Mouse (Mus musculus): Measurements from ENCODE around the gene Wdr91. TPM values are rescaled to one million over a fixed set of nuclear protein-coding genes. Genes with fewer than 3 reads are reported as not detected.

Wdr91 gene
- polyA plus RNA-seq (2015; fragmentation: Illumina TruSeq; extraction: RNeasy Lipid Tissue Mini Kit (QIAGEN cat#74804); ENCODE audit: insufficient read depth, low read depth, low replicate concordance): 4.0 TPM

DNA sequence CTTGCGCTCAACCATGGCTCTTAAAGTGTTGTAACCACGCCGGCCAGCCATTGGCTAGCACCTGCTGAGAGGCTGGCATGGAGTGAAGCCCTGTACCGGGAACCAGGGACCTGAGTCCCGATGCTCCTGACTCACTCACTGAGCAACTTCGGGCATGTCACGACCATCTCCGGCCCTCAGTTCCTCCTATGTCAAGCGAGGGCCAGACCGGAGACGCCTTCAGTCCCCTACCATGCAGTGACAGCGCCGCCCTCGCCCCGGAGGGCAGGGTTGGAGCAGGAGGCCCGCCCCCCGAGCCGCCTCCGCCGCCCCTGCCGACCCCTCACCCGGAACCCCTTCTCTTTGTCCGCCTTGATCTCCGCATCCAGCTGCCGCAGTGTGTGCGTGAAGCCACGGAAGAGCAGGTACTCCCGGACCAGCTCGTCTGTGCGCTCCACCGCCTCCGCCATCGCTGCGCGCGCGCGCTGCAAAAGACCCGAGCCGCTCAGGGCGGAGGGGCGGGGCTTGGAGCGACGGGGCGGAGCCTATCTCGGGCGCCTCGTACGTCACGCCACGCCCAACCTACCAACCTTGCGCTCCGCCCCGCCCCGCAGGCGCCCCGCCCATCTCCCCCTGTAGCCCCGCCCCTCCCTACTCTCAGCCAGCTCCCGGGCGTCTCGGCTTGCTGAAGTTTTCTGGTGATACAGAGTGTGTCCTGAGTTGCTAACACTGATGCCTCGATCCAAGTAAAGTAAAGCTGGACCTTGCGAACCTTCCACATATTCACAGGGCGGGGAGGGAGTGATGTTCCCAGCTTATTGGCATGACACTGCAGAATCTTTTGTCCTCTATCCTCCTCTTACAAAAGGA is at the start of gene Wdr91:
Wdr91 (minus strand) TSS at position 506 of the 849 bp plus-strand sequence.

GRCm38 (mm10) chr6:34919956-34920355 is 9.3 kb upstream of the Wdr91 start, which contains the start of gene Stra8:
Gene Stra8, plus strand, starts transcription at chr6:34920163.

GRCm38 (mm10) chr6:34877509-34878321 is 33.0 kb downstream of the Wdr91 start, which contains the start of gene Cyren:
Gene Cyren, minus strand, starts transcription at chr6:34878060.

DNA sequence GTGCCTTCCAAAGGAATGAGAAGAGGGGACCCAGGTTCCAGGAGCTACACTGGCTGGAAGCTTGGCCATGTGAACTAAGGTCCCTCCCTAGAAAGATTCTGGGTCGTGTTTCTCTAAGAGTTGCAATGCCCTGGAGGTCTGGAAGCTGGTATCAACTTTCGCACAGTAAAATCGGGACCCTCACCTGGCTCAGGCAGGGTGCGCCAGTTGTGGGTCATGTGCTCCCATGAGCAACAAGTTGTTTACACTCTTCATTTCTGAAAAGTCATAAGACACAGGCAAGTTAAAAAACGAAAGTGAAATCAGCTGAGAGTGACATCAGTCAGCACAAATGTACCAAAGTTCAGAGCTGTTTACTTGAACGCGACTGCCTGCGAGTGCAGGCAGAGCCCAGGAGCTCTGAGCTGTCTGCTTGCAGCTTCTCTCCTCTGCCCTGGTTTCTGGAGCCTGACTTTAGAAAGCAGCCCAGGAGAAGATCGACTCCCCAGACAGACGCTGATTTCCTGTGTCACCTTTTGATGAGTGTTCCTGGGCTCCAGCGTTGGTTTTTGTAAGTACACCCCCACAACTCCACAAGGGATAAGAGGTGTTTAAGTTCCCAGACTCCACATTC is 47.8 kb downstream of the Wdr91 start, which contains the start of gene Tmem140:
Tmem140 (plus strand) TSS at position 356 of the 613 bp plus-strand sequence.

Other genes with a start within 250 kb of the Wdr91 start
- gene Agbl3, start 130.4 kb downstream of the Wdr91 start, polyA plus RNA-seq (2015; fragmentation: Illumina TruSeq; extraction: RNeasy Lipid Tissue Mini Kit (QIAGEN cat#74804); ENCODE audit: insufficient read depth, low read depth, low replicate concordance): 1.7 TPM
- gene Tmem140, start 47.7 kb downstream of the Wdr91 start, polyA plus RNA-seq (2015; fragmentation: Illumina TruSeq; extraction: RNeasy Lipid Tissue Mini Kit (QIAGEN cat#74804); ENCODE audit: insufficient read depth, low read depth, low replicate concordance): 8.9 TPM
- 4.2 TPM for gene Cyren, start 32.8 kb downstream of the Wdr91 start, polyA plus RNA-seq (2015; fragmentation: Illumina TruSeq; extraction: RNeasy Lipid Tissue Mini Kit (QIAGEN cat#74804); ENCODE audit: insufficient read depth, low read depth, low replicate concordance)
- not detected for gene Stra8, start 9.3 kb upstream of the Wdr91 start, polyA plus RNA-seq (2015; fragmentation: Illumina TruSeq; extraction: RNeasy Lipid Tissue Mini Kit (QIAGEN cat#74804); ENCODE audit: insufficient read depth, low read depth, low replicate concordance)
- 0.92 TPM for gene Slc23a4, start 77.5 kb upstream of the Wdr91 start, polyA plus RNA-seq (2015; fragmentation: Illumina TruSeq; extraction: RNeasy Lipid Tissue Mini Kit (QIAGEN cat#74804); ENCODE audit: insufficient read depth, low read depth, low replicate concordance)
- 4.6 TPM for gene Cnot4, start 222.8 kb upstream of the Wdr91 start, polyA plus RNA-seq (2015; fragmentation: Illumina TruSeq; extraction: RNeasy Lipid Tissue Mini Kit (QIAGEN cat#74804); ENCODE audit: insufficient read depth, low read depth, low replicate concordance)